Mouse (Mus musculus) mouse trophoblast stem cell (cell line): ENCODE measurements around the gene Glt1d1.

ENCODE experiments used
- in situ Hi-C, 2 experiments: fragments of 300-500 bp; cut with MseI, MboI; formaldehyde crosslinking; loops; 2 replicates in 1 of 2; 3 replicates in 1 of 2; pipeline ENCODE4 v1.15.1; 2025

Glt1d1 gene

DNA sequence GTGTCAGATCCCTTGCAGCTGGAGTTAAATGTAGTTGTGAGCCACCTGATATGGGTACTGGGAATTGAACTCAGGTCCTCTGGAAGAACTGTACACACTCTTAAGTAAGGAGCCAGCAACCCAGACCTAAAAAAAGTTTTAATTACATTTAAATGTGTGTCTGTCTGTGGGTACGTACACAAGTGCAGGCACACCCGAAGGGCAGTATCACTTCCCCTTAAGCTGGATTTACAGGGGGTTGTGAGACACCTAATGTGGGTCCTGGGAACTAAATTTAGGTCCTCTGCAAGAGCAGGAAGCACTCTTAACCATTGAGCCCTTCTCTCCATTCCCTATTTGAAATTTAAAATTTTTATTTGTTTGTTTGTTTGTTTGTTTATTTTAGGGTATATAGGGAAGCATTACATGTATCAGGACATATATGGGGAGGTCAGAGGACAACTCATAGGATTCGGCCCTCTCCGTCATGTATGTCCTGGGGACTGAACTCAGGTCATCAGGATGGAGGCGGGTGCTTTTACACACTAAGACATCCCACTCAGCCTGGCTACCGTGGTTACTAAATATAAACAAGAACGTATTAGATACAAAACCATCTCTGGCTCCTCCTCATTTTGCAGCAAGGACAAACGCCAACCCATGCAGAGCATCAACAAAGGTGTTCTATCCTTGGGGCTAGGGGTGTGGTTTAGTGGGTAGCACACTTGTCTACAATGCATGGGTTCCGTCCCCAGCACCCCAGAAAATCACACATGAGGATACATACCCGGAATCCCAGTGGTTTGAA lies 7.4 kb upstream of the Glt1d1 start:
- in situ Hi-C loops, result loop anchor here in 1 of 2 experiments (25.0 kb wide), 1 partner anchor 1388 kb away; the partner anchor contains the start of genes Ran and Stx2

DNA sequence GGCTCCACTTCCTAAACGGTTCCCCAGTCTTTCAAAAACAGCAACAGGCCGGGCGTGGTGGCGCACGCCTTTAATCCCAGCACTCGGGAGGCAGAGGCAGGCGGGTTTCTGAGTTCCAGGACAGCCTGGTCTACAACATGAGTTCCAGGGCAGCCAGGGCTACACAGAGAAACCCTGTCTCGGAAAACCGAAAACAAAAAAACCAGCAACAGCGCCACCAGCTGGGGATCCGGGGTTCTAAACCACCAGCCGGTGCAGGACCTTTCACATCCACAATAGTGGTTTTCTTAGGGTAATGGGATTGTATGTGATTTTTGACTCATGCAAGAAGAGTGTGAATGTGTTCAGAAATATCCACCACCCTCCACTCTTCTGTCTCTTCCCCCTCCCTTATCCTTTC lies 4.8 kb upstream of the Glt1d1 start:
- in situ Hi-C loops, result no loop called here

DNA sequence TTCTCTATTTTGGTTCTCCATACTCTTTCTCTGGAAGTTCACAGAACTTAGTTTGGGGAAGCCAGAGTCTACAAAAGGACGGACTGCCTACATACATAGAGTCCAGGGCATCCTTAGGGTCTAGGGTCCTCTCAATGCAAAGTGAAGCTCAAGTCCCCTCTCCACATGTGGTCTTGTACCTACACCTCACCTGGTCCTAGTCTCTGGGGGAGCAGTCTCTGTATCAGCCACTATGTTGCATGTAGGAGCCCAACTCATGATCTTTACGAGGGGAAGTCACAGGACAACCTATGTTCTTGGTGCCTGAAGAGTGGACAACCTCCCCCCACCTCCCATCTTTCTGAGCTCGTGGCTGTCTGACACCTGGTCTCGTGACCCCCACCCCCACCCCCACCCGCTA lies 391 bp upstream of the Glt1d1 start:
- in situ Hi-C loops, result no loop called here

DNA sequence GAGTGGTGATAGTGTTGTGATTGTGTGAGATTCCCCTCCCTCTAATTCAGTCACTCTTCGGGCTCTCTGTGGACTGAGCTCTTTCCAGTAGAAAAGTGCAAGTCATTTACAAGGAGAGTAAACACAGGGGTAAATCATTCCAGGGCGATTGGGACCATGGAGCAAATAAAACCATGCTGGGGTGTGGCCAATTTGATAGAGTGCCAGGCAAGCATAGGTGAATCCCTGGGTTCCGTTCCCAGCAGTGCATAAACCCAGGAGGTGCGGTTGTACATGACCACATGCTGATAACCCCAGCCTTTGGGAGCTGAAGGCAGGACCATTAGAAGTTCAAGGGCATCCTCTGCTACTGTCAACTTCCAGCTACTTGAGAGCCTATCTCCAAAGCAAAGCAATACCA lies 1.1 kb downstream of the Glt1d1 start:
- in situ Hi-C loops, result no loop called here

DNA sequence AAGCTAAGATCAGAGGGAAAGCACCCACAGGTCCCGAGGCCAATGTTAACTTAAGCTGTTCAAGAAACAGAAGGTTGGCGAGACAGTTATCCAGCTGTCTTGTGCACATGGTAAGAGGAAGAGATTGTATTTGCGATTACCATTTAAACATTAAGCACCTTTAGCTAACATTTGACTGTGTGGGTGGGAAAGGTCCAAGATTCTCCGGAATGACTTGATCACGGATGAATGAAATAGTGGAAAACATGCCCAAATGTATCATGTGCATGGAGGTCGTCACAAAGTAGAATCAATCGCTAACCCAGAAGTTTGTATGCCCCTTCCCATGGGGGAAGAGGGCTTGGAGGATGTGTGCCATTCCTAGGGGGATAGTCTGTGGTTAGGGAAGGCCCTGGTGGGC lies 1.6 kb downstream of the Glt1d1 start:
- in situ Hi-C loops, result no loop called here

DNA sequence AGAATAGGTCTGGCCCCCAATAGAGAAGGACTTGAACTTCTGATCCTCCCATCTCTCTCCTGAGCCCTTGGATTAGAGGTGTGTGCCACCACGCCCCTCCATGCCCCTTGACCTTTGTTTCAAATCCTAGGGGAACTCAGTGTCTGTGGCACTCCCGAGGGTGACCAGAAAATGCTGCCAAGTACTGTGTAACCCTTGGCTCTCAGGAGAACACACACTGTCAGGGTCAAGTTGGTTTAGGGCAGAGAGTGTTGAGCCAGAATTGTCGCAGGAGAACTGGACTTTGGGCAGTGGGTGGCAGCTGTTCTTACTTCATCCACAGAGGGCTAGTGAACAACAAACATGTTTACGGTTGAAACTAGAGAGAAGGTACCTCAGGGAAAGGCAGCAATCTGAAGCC lies 5.6 kb downstream of the Glt1d1 start:
- in situ Hi-C loops, result no loop called here

DNA sequence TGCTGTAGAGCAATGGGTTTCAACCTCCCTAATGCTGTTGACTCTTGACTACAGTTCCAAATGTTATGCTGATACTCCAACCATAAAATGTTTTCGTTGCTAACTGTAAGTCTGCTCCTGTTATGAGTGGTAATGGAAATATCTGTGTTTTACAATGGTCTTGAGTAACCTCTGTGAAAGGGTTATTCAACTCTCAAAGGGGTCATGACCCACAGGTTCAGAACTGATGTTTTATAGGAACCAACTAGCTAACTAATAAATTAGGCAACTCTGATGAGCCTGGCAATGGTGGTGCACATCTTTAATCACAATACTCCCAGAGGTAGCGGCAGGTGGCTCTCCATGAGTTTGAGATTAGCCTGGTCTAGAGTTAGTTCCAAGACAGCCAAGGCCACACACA lies 6.1 kb downstream of the Glt1d1 start:
- in situ Hi-C loops, result no loop called here

DNA sequence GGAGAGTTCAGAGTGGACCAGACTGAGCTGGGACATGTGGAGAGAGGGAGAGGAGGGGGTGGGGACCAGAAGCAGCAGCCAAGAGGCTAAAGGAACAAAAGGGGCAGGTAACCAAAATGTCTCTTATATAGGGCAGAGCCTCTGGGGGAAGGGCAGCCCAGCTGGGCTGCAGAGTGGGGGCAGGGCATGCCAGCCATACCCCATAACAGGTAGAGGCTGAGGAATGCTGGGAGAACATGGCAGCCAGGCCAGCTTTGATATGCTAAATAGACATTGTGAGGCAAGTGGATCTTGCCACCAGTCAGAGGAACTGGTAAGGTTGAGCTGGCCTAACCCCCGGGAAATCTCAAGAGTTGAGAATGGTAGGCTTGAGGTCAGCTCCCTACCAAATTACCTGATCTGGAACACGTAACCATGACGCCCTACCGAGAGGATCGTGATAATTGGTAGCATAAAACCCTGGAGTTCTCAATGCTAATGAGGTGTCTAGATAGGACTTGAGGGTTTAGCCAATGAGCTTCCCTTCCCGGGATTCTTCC lies 7.1 kb downstream of the Glt1d1 start:
- in situ Hi-C loops, result no loop called here

DNA sequence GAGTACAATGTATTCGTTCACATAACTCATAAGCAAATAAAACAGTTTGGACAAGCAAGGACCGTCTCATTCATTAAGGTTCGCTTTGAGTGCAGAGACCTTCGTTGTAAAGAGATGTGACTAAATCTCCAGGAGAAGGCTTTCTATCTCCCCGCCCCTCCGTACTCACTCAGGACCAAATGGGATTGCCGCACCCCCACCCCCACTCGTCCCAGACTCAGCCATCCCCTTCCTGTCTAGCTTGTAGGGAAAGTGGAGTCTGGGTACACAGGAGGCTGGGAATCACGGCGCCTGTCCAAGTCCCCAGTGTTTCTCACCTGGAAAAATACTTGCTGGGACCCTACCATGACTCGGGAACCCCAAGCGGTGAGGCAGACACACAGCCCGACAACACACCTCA lies 7.6 kb downstream of the Glt1d1 start:
- in situ Hi-C loops, result no loop called here

DNA sequence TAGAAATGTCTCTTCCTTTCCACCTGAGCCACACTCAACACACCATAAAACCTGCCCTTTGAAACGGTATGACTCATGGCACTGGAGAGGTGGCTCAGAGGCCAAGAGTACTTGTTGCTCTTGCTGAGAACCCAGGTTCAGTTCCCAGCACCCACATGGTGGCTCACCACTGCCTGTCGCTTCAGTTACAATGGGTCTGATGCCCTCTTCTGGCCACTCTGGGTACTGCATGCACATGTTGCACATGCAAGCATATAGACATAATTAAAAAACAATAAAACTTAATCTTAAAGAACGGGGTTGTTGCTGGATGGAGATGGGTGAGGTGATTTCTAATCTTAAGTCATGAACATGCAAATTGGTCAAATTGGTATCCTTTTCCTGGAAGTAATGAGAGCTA lies 8.3 kb downstream of the Glt1d1 start:
- in situ Hi-C loops, result no loop called here

DNA sequence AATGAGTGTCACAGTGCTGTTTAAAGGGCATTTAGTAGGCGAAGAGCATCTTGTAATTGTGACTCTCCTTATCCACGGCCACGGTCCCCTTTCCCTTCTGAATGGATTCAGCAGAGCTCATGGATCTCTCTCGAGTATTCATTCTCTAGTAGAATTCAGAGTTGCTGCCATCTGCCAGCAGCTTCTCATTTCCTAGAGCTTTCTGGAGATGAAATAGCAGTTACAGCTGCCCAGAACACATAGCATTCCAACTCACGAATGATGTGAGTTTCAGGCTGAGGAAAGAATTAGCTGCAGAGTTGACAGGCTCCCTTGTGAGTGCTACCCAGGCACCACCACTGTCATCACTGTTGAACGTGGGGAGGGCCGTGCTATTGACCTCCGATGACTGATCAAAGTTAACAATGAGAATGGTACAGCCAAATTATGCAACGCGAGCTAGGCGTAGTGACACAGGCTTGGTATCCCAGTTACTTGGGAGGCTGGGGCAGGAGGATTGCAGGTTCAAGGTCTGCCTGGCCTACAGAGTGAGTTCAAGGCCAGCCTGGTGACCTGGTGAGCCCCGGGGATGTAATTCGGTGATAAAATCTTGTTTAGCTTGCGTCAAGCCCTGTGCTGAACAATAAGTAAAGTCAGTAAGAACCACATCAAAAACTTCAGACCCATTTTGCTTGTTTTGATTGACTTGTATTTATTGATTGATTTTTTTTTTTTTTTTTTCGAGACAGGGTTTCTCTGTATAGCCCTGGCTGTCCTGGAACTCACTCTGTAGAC lies 9.3 kb downstream of the Glt1d1 start:
- in situ Hi-C loops, result no loop called here

DNA sequence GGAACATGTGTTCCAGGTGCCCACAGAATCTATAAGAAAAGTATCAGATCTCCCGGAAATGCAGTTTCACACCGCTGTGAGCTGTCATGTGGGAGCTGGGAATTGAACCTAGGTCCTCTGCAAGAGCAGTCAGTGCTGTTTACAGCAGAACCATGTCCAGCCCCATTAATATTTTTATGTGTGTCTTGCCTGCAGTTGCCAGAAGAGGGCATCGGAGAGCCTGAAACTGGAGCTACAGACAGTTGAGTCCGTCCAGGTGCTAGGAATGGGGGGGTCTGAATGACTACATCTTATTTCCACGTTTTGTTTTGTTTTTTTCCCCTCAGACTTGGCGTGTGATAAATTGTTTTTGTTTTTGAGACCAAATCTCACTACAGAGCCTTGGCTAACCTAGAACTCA lies 16.0 kb downstream of the Glt1d1 start:
- in situ Hi-C loops, result no loop called here

DNA sequence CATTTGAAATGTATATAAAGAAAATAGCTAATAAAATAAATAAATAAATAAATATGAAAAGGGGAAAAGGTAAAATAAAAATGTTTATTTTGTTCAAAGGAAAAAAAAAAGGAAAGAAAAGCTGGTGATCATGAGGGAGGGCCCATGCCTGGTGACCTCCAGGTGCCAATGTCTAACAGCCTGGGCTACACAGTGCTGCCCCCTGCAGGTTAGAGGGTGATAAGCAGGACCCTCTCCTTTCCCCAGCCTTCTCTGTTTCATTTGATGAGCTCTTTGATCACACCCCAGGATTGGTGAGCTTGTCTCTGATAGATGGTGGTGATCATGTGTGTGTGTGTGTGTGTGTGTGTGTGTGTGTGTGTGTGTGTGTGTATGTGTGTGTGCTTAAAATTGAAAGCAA lies 17.0 kb downstream of the Glt1d1 start:
- in situ Hi-C loops, result no loop called here

DNA sequence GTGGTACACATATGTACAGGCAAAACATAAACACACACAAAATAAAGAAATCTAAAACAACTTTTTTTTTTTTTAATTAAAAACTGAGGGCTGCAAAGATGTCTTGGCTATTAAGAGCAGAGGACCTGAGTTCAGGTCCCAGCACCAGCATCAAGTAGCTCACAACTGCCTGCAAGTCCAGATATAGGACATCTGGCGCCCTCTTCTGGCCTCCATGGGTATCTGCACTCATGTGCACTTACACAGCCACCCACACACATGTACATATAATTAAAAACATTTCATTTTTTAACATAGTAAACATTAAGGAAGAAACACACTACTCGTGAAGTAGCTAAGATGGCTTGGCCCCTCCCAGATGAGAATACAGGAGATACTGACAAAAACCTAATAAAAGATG lies 26.2 kb downstream of the Glt1d1 start:
- in situ Hi-C loops, result no loop called here

DNA sequence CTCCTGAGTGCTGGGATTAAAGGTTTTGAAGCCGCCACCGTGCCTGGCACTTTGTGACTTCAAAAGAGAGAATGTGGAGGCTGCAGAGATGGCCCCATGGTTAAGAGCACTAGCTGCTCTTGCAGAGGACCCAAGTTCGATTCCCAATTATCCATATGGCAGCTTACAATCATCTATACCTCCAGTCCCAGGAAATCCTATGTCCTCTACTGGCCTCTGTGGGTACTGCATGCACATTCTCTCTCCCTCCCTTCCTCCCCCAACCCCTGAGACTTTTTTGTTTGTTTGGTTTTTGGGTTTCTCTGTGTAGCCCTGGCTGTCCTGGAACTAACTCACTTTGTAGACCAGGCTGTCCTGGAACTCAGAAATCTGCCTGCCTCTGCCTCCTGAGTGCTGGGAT lies 27.2 kb downstream of the Glt1d1 start:
- in situ Hi-C loops, result no loop called here

DNA sequence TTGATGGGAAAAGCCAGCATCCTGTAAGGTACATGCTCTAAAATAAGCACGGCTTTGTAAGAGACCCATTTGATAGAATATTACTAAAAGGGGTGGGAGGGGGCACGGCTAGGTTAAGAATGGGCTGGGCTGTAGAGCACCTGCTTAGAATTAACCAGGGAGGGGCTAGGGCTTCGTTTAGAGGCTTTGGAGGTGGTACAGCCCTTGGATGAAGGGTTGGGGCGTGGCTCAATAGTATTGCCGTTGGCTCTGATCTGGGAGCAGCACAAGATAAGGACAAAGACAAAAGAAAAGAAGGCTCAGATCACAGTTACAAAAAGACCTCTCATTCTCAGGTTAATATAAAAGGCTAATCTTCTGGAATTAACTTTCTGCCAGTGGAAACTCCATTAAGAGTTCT lies 28.2 kb downstream of the Glt1d1 start:
- in situ Hi-C loops, result no loop called here

DNA sequence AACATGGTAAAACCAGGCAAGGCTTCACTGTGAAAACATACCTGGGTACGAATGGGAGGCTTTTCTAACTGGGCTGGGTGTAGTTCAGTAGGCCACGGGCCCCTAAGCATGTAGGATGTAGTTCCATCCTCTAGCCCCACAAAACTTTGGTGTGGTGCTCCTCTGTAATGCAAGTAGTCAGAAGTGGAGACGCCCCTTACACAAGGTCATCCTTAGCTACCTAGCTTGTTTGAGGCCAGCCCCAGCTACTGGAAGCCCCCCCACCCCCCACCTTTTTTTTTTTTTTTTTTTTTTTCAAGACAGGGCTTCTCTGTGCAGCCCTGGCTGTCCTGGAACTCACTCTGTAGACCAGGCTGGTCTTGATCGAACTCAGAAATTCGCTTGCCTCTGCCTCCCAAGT lies 28.9 kb downstream of the Glt1d1 start:
- in situ Hi-C loops, result no loop called here

DNA sequence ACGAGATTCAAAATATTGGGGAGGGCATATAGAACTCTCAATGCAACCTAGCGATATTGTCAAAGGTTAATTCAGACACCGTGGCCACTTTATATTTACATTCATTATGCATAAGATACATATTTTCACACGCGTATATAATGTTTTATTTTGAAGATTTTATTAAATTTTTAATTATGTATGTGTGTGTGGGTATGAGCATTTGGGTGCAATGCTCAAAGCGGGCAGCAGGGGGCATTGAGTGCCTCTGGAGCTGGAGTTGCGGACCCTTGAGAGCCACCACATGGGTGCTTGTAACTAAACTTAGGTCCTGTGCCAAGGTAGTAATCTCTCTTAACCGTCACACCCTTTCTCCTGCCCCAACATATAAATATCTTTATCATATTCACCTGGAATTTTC lies 41.9 kb downstream of the Glt1d1 start:
- in situ Hi-C loops, result no loop called here

DNA sequence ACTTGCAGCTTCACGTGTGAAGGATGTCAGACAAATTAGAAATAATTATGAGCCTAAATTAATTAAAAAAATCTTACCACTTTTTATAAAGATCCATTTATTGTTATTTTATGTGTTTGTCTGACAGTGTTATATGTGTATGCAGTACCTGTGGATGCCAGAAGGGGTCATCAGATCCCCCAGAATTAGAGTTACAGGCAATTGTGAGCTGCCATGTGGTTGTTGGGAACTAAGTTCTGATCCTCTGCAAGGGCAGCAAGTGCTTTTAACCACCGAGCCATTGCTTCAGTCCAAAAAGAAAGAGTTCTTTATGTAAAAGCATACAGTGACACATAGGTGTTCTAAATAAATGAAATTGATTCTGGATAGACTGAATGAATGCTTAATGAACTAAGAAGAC lies 45.5 kb downstream of the Glt1d1 start:
- in situ Hi-C loops, result no loop called here

DNA sequence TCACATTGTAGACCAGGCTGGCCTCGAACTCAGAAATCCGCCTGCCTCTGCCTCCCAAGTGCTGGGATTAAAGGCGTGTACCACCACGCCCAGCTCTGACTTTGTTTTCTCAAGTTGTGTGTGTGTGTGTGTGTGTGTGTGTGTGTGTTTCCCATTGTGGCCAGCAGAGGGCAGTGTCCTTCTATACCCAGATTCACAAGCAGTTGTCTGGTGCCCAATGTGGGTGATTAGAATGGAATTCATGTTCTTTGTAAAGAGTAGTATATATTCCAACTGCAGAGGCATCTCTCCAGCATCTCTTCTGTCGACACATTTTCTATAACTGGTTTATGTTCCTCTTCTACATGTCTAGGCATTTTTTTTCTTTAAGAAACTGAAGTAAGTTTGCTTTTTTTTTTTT lies 46.4 kb downstream of the Glt1d1 start:
- in situ Hi-C loops, result no loop called here

DNA sequence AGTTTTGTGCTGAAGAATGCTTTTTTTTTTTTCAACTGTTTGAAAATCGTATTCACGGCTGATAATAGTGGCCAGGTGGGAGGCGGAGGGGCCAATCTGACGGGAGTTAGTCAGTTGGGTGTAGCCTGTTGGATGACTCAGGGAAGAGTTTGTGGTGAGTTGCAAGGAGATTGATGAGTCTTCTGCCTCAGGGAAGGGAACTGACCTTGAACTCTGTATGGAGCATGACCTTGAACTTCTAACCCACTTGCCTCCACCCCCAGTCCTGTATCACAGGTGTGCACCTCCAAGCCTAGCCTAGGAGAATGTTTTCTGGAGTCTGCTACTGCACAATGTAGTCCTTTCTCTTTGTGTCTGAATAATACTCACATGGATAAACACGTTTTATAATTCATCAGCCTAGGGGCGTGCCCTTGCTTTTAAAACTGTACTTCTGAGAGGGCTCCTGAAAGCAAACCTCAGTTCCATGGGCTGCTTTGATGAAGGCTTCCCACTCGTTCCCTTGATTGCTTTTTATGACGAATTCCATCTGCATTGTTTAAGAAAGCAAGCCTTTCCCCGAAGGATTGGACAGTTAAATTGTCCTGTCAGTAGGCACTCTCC lies 56.6 kb downstream of the Glt1d1 start:
- in situ Hi-C loops, result no loop called here

DNA sequence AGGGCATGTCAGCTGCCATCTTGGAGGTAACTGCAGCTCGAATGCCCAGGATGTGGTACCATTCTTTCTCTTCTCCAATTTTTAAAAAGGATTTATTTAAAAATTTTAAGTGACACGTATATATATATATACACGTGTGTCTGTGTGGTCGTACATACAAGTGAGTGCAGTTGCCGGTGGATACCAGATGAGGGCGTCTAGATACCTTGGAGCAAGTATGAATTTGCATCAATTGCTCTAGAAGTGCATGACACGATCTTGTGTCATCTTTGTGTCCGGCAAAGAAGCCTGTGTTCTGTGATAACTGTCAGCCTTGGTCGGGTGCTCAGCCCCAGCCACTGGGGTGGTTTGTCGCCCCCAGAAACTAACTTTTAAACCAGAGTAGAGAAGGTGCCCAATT lies 59.0 kb downstream of the Glt1d1 start:
- in situ Hi-C loops, result no loop called here

DNA sequence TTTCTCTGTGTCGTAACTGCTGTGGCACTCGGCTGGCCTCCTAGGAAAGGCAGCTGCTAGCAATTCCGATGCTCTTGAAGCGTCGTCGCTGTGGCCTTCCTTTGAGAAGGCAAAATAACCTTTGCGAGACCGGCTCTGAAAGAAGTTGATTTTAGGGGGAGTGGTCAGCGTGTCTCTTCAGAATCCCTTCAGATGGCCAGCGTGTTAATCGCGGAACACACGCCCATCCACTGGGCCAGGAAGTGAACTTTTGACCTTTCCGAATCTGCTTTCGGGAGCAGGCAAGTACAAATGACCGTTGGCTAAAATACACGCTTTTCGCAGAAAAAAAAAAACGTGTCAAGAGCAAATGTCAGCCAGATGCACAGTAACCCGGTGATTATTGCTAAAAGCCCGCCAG lies 59.5 kb downstream of the Glt1d1 start:
- in situ Hi-C loops, result no loop called here
